Mouse (Mus musculus) adrenal gland (tissue): ENCODE data around the gene Gpbar1.
"Not testable (repeated sequence)": the region's sequence is repeated elsewhere in the genome, so short reads cannot be mapped to it uniquely, and the experiment has no call there.

Experiments used
- intact Hi-C: fragments of 180-260 bp; cut with DNase I; formaldehyde crosslinking; loops from one replicate; pipeline ENCODE4 v1.15.1; 2025

Gpbar1 gene

GRCm38 (mm10) chr1:74314796-74315195, 36.4 kb downstream of the Gpbar1 start:
- intact Hi-C loops = loop anchor here (5.0 kb wide), 1 partner anchor 138 kb away; no protein-coding TSS in a partner anchor

GRCm38 (mm10) chr1:74316114-74316827, 37.9 kb downstream of the Gpbar1 start:
- intact Hi-C loops = no loop called here

- intact Hi-C loops = no loop called here
Measured at GRCm38 (mm10) chr1:74318711-74319110, 40.4 kb downstream of the Gpbar1 start.

- intact Hi-C loops = no loop called here
Measured at GRCm38 (mm10) chr1:74321396-74321795, 43.0 kb downstream of the Gpbar1 start.

GRCm38 (mm10) chr1:74326916-74327315, 48.6 kb downstream of the Gpbar1 start:
- intact Hi-C loops = not testable (repeated sequence)
